Mouse (Mus musculus): Measurements from ENCODE around the gene Inpp5k.
"Not testable (repeated sequence)": the region's sequence is repeated elsewhere in the genome, so short reads cannot be mapped to it uniquely, and the experiment has no call there.

Inpp5k gene

DNA sequence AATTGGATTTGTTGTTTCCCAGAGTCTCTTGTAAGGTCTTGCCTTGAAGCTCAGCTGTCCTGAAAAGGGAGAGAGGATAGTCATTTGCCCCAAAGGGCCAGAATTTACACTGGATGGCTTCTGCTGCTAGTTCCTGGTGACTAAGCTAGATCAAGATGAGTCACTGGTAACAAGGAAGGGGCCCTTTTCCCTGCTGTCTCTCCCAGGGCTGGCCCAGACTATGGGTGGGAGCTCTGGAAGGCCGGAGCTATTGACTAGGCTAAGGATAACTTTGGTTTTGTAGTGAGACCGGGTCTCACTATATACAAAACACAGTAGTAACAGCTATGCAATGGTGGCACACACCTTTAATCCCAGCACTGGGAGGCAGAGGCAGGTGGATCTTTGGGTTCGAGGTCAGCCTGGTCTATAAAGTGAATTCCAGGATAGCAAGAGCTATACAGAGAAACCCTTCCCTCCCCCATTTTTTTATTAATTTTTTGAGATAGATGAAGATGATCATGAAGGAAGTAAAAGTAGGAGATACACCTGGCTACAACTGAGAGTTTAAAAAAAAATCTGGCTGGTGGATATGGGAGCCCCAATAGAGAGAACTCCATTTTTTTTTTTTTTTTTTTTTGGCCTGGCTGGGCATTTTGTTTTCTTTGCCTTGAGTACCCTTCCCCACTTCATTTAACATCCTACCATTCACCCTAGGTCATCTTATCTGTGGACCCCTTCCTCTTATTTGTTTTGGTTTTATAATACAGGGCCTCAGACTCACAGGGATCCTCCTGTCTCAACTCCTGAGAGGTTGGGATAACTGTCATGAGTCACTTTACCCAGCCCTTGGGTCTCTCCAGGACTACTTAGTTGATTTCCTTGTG lies 47.3 kb downstream of the Inpp5k start:
- no peak for DNase-seq (ENCODE audit: low spot score in 2 of 2)

DNA sequence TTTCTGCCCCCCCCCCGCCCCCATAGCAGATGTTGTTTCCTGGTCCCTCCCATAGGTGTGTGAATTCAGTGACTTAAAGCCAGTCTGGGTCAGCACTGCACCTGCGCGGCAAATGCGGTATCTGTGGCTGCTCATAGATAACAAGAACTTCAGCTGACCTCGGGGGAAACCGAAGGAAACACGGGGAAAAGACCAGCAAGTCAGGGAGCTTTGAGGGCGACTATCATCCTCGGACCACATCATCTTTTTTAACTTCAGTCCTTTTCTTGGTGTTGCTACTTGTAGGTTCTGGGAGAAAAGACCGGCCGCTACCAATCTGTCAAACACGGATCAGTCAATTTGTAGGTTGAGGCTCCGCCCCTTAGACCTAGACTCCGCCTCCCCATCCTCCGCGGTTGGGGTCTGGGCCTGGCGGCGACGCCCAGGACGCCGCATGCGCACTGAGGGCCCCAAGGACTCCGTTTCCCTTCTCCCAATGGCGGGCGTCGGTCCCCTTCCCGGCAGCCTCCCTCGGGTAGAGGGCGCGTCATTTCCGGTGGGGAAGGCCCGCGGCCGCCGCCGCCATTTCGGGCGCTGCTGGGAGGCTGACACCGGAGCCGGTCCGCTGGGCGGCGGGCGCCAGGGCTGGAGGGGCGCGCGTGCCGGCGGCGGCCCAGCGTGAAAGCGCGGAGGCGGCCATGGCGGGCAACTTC lies 48.1 kb downstream of the Inpp5k start, which contains the start of gene Crk:
Gene Crk (plus strand): TSS at position 513 of the 692 bp plus-strand sequence.
- peak; percentile 97 to 98 for DNase-seq (ENCODE audit: low spot score in 2 of 2)

DNA sequence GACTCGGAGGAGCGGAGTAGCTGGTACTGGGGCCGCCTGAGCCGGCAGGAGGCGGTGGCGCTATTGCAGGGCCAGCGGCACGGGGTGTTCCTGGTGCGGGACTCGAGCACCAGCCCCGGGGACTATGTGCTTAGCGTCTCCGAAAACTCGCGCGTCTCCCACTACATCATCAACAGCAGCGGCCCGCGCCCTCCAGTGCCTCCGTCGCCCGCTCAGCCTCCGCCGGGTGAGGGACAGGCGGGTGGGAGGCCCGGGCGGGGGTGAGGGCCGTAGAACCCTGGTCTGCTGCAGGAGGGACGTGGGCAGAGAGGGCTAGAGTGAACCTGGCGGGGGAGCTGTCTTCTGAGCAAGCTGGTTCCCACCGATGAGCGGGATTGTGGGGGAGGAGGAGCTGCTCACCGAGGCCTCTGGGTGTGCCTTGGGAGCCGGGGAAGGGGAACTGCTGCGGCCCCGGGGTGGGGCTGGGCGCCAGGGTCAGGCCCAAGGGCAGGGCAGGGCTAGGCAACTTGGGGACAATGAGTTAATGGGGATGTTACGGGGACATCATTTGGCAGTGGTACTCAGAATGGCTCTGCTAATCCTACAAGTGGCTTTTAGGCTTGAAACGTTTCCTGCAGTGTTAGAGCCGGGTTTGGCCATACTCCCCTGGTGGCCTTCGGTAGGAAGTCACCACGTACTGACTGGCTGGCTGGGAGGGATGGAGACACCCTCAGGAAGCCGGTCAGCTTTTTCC lies 48.8 kb downstream of the Inpp5k start:
- DNase-seq (ENCODE audit: low spot score in 2 of 2): peak; percentile 44 to 68

DNA sequence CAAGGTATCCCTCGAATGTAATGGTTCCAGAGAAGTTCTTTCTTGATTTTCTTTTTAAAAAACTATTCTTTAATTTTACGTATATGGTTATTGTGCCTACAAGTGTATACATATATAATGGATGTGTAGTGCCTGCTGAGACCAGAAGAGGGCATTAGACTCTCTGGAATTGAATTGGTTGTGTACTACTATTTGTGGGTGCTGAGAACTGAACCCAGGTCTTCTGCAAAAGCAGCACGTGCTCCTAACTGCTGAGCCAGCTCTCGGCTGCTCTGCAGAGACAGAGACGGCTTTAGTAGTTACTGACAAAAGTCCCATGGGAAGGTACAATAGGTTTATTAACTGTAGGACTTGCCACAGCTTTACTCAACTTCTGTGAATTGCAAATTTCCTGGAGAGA lies 53.7 kb downstream of the Inpp5k start:
- DNase-seq (ENCODE audit: low spot score in 2 of 2): no peak

DNA sequence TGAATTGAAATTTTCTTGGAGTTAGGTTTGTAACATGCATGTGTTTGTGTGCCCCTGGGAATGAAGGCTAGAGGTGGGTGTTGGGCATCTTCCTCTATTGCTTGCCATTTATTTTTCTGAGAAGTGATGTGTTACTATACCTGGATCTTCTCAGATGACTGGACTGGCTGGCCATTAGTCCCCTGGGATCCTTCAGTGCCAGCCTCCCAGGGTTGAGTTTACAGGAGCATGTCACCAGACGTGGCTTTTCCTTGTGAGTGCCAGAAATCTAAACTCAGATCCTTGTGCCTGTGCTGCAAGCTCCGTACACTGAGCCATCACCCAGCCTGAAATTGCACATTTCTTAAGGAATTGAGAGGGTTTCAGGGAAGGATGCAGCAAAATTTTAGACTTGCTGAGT lies 54.2 kb downstream of the Inpp5k start:
- no peak for DNase-seq (ENCODE audit: low spot score in 2 of 2)

DNA sequence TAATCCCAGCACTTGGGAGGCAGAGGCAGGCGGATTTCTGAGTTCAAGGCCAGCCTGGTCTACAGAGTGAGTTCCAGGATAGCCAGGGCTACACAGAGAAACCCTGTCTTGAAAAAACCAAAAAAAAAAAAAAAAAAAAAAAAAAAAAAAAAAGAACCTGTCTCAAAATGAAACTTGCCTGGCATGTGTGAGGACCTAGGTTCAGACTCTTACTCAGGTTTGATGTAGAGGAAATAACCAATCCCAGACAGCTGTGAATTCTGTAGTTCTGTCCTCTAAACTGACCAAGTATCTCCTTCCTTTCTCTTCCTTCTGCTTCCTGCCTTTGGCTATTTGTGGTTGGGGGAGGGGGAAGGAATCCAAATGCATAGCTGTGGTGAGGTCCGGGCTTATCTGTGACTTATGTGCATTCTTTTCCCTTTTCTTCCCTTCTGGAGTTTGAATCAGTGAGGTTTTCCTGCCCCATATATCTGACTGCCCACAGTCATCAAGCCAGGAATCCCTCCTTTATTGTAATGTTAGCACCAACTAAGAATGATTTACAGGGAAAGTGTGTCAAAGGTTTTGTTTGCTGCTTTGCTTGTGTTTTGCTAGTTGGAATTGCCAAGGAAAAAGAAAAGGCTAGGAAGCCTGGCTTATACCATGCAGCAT lies 56.7 kb downstream of the Inpp5k start:
- DNase-seq (ENCODE audit: low spot score in 2 of 2): no peak

DNA sequence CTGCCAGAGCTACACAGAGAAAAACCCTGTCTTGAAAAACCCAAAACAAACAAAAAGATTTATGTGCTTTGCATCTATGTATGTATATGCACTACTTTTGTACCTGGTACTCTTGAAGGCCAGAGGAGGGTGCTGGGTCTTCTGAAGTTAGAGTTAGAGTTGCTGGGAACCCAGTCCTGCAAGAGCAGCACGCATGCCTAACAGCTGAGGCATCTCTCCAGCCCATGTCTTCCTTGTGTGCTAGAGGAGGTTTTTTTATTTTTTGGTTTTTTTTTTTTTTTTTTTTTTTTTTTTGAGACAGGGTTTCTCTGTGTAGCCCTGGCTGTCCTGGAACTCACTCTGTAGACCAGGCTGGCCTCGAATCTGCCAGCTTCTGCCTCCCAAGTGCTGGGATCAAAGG lies 57.3 kb downstream of the Inpp5k start:
- DNase-seq (ENCODE audit: low spot score in 2 of 2): no peak

DNA sequence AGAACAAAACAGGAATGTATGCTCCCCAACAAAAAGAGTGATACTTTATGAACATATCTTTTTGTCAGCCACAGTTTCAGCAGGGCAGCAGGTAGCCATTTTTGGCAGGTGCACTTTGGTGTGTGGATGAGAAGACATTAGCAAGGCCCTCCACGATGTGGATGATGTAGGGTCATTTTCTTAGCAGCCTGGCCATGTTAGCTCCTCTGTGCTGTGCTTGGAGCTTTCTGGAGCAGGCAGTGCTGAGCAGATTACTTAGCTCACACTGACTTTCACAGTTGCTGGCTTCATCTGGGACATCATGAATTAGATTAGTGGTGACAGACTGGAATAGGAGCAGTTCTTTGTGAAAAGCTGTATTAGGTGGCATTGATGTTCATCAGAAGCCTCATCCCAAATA lies 59.2 kb downstream of the Inpp5k start:
- DNase-seq (ENCODE audit: low spot score in 2 of 2): no peak

DNA sequence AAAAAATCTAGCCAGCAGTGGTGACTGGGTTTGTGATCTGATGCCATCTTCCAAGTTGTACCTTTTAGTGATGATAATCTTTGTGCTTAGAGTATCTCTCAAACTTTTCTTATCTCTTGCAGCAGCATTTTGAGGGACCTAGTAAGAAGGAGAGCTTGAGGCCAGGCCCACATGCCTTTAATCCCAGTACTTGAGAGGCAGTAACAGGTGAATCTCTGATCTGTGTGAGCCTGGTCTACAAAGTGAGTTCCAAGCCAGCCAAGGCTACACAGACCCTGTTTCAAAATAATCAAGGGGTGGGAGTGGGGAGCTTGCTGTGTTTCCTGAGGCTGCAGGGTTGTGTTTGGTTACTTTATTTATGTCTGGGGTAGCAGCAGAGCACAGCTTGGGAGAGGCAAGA lies 60.3 kb downstream of the Inpp5k start:
- DNase-seq (ENCODE audit: low spot score in 2 of 2): no peak

DNA sequence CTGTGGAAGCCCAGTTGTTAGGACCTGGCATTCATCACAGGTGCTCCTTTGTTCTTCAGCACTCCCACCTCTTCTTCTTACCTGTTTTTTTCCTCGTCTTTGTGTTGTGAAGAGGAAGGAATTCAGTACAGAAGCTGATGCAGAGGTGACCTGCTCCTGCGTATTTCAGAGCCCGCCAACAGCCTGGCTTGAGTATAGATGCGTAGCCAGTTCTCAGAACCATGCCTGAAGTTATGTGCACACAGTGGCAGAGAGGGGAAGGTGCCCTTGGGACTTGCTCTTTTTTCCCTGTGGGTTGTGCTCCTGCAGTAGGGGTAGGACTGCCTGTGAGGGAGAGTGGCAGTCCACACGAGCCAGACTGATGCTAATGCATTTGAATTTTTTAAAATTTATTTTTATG lies 62.8 kb downstream of the Inpp5k start:
- DNase-seq (ENCODE audit: low spot score in 2 of 2): no peak

DNA sequence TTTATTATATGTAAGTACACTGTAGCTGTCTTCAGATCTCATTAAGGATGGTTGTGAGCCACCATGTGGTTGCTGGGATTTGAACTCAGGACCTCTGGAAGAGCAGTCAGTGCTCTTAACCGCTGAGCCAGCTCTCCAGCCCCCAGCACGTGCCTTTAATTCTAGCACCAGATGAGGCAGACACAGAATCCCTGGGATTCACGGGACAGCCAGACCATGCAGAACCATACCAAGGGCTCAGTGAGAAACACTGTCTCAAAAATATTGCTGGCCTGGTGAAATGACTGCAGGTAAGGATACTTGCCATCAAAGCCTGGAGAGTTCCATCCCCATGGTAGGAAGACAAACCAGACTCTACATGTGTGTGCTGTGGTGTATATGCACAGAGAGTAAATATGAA lies 66.7 kb downstream of the Inpp5k start:
- not testable (repeated sequence) for DNase-seq (ENCODE audit: low spot score in 2 of 2)
